In genomic region chr16:6113836-6114475, GRCm38 (mm10) we compare ENCODE assay signal across 17 mouse cellular contexts.
DNase-seq lines count a peak whose midpoint lies in the region; ATAC-seq and TF ChIP-seq lines count a peak whose summit lies in the region.
"Had no signal": no experiment of that assay in that cellular context is flagged by ENCODE, and none has a peak within 500 bp of the region (broad histone marks: within the 10 kb centered on the region; RNA-seq: fewer than 3 reads in every experiment).

No protein-coding gene starts in this region.

- H3K4me3 ChIP-seq in layer of hippocampus, adult 2 months = no peak overlapping the region
- no peak overlapping the region for H3K4me3 ChIP-seq in forebrain, embryonic 16.5 days (replicated peaks; ENCODE audit: low read length)
- H3K4me3 ChIP-seq: embryonic facial prominence, embryonic 13.5 days; heart, adult 2 months had no signal

- H3K4me2 ChIP-seq in forebrain, embryonic 16.5 days (ENCODE audit: low read length) = no peak overlapping the region
- H3K4me2 ChIP-seq: embryonic facial prominence, embryonic 13.5 days had no signal

- peak in 1 of 2 experiments; percentile 28 for DNase-seq in layer of hippocampus, adult 2 months (ENCODE audit: low spot score in 2 of 2)
- DNase-seq in layer of hippocampus, postnatal 10 days (ENCODE audit: low spot score in 2 of 2) = no peak
- peak; percentile 25 for DNase-seq in retina, postnatal 1 day
- DNase-seq in retina, embryonic 14.5 days (ENCODE audit: low spot score) = no peak
- DNase-seq in adrenal gland, postnatal 36 days = no peak
- no peak for DNase-seq in adipocyte (ENCODE audit: low spot score)
- DNase-seq: cerebellum, postnatal 14 days; heart, adult 2 months; heart, postnatal 14 days; kidney, adult 18-20 months; kidney, postnatal 36 days; thymus, postnatal 4 days had no signal

- H3K4me1 ChIP-seq in forebrain, embryonic 16.5 days (replicated peaks; ENCODE audit: control insufficient read depth, insufficient read depth, low read length) = peaks cover 9% of the 10 kb centered on the region
- H3K4me1 ChIP-seq: embryonic facial prominence, embryonic 13.5 days had no signal

- no peaks in the 10 kb centered on the region for H3K27me3 ChIP-seq in forebrain, embryonic 16.5 days (replicated peaks; ENCODE audit: control insufficient read depth, insufficient read depth, low read length)
- H3K27me3 ChIP-seq: CH12.LX; embryonic facial prominence, embryonic 13.5 days; Patski had no signal

- no peaks in the 10 kb centered on the region for H3K9me3 ChIP-seq in forebrain, embryonic 16.5 days (ENCODE audit: control insufficient read depth, low read length)
- H3K9me3 ChIP-seq: embryonic facial prominence, embryonic 13.5 days had no signal

- H3K36me3 ChIP-seq in forebrain, embryonic 16.5 days (ENCODE audit: control insufficient read depth, insufficient read depth) = no peaks in the 10 kb centered on the region
- H3K36me3 ChIP-seq: embryonic facial prominence, embryonic 13.5 days had no signal

- no peak for TF ChIP-seq CTCF in layer of hippocampus, adult 2 months (conservative IDR thresholded peaks at IDR 0.05)

- H3K27ac ChIP-seq in layer of hippocampus, adult 2 months = peak overlapping the region; percentile 51; the same call in 1 of the 2 replicates
- peak overlapping the region; percentile 79 for H3K27ac ChIP-seq in forebrain, embryonic 16.5 days (ENCODE audit: low read length)
- H3K27ac ChIP-seq: embryonic facial prominence, embryonic 13.5 days; heart, adult 2 months; liver, embryonic 14.5 days had no signal

- ATAC-seq in forebrain, embryonic 16.5 days = peak; percentile 82
- ATAC-seq: Patski had no signal

- 12% methylated on average over 5 of the region's 5 CpGs for WGBS in forebrain, embryonic 16.5 days

- no peak overlapping the region for H3K9ac ChIP-seq in forebrain, embryonic 16.5 days (replicated peaks; ENCODE audit: low read depth, low read length)
- H3K9ac ChIP-seq: embryonic facial prominence, embryonic 13.5 days; liver, embryonic 14.5 days had no signal
